Mouse (Mus musculus): ENCODE data around the gene Zfp213. TPM values are rescaled to one million over a fixed set of nuclear protein-coding genes. Genes with fewer than 3 reads are reported as not detected.
A peak's percentile ranks its signal among the peaks of the same experiment; 100 is the strongest.
"Not testable (repeated sequence)": the region's sequence is repeated elsewhere in the genome, so short reads cannot be mapped to it uniquely, and the experiment has no call there.

Zfp213 gene
- 1 to 10 TPM; 5.6 to 7.4 TPM for total RNA-seq (2021)

- peak; percentile 95 for DNase-seq
Observed at GRCm38 (mm10) chr17:23563595-23564367, at the start of gene Zfp213. Gene Zfp213 (minus strand): TSS chr17:23564238.

GRCm38 (mm10) chr17:23610361-23610800, 46.3 kb upstream of the Zfp213 start:
- no peak for DNase-seq

DNA sequence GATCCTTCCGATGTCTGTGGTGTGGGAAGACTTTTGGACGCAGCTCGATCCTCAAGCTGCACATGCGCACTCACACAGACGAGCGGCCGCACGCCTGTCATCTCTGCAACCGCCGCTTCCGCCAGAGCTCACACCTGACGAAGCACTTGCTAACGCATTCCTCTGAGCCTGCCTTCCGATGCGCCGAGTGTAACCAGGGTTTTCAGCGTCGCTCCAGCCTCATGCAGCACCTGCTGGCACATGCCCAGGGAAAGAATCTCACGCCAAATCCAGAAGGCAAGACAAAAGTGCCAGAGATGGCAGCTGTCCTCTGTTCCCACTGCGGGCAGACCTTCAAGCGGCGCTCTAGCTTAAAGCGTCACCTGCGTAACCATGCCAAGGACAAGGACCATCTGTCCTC, 45.6 kb upstream of the Zfp213 start:
- no peak for DNase-seq

DNA sequence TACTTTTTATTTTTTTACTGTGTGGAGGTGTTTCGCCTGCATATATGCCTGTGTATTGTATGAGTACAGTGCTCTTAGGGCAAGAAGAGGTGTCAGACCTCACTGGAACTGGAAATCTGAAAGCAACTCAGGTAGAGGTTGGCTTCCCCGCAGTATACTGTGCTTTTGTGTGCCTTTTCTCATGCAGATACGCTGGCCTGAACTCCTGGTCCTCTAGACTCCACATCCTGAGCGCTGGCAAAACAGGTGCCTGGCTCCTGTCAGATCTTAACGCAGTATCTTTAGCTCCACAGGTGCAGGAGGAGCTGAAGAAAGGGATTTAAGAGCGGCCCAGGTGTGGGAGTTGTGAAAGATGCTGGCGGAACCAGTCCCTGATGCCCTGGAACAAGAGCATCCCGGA, 41.2 kb upstream of the Zfp213 start:
- DNase-seq, result no peak

DNA sequence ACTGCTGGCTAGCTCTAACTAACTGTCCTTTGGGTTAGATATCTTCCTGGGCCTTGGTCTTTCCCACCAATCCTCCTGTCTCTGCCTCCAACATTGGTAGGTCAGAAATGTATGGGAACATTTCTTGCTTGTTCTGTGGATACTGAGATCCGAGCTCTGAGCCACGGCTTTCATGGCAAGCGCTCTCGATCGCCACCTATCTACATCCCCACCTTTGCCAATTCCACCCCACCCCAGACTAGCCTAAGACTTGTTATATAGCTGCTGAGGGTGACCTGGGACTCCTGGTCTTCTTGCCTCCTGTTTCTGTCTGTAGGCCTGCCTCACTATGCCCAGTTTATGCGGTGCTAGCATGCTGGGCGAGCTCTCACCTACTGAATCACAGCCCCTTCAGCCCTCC, 40.4 kb upstream of the Zfp213 start:
- DNase-seq, result no peak

GRCm38 (mm10) chr17:23603542-23603941, 39.5 kb upstream of the Zfp213 start:
- no peak for DNase-seq

DNA sequence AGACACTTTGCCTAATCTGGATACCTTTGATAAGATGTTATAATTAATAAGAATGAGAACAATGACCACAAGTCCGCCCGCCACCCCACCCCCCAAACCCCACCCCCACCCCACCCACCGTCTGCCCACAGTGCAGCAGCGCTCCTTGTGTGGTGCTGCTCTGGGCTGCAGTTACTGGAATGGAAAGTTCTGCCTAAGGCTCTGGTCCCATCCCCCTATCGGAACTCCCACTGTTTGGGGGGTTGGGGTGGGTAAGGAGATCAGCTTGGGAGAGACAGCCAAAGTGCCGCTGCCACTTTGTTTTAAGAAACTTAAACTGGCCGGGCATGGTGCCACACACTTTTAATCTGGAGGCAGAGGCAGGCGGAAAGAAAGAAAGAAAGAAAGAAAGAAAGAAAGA, 39.0 kb upstream of the Zfp213 start:
- no peak for DNase-seq

DNA sequence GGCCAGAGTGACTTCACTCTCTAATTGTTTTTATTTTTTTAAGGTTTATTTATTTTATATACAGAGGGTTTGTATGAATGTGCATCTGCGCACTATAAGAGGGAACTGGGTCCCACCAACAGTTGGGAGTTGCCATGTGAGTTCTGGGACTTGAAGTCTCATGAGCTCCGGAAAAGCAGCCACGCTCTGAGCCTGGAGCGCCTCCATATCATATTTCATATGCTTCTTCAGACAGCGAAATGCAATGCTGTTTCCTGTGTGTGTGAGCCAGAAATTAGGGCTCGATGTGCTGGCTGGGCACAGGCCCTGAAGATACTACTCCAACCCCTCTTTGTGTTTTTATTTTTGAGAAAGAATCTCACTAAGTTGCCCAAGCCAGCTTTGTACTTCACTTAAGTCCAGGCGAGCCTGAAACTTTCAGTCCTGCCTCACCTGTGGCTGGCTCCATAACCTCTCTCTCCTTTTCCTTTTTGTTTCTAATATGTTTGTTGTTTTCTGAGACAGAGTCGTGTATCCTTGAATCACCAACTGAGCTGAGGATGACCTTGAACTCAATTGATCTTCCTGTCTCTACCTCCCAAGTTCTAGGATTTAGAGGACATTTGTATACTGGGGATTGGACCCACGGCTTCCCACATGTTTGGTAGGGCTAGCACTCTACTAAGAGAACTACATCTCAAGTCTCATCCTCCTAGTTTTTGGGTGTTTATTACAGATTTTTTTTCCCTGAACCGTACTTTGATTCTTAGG, 38.0 kb upstream of the Zfp213 start:
- no peak for DNase-seq

DNA sequence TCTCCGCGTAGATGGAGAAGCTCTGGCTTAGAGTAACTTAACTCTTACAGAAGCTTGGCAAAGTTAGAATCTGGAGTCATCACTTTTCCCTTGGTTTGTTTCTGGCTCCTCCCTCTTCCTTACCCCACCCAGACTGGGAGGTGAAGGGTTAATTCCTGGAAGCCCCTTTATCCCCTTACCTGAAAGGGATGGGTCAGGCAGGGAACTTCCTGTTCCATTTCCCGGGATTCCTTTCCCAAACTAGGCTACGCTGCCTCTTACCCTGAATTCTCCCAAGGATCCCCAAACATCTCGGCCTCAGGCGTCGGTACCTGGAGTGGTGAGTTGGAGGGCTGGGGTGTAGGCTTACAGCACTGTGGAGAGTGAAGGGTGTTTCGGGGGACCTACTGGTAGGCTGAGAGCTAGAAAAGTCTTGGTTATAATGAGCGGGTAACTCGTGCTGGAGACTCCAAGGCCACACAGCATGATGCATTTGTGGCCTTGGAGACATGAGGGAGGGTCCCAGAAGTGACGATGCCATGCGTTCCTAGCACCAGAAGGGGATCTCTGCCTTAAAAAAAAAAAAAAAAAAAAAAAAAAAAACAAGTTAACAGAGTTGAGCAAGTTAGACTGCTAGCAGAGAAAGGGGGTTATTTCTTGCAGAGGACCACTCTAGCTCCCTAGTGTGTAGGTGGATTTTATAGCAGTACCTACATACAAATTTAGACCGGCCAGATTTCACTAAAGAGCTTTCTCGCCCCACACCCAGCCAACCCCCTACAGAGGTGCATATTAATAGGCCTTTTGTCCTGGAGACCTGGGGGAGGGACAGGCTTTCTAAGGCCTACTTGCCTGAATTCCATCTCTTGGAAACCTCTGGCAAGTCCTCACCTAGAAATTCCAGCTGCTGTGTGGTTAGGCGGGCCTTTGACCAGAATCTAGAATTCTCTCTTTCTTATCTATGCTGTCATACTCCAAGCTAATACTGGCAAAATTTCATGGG, 36.9 kb upstream of the Zfp213 start, which contains the start of gene Zscan10:
Gene Zscan10, plus strand, starts transcription at position 216 of the 982 bp plus-strand sequence.
- DNase-seq, result no peak

- no peak for DNase-seq
Observed at GRCm38 (mm10) chr17:23599605-23600063, 35.6 kb upstream of the Zfp213 start.

- peak; percentile 76 to 79 for DNase-seq
Observed at GRCm38 (mm10) chr17:23598582-23599552, 34.8 kb upstream of the Zfp213 start, which contains the start of gene Zfp13. Gene Zfp13 (minus strand): TSS chr17:23599487.

DNA sequence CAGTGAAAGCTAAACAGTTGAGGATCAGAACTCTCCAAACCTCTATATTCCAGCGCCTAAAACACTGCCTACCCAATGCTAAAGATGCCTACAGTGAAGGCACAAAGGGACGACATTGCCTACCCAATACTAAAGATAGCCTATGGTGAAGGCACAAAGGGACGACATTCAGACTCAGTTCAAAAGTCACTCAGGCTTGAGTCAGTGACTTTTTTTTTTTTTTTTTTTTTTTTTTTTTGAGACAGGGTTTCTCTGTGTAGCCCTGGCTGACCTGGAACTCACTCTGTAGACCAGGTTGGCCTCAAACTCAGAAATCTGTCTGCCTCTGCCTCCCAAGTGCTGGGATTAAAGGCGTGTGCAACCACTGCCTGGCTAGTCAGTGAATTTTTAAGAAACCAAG, 31.1 kb upstream of the Zfp213 start:
- DNase-seq, result not testable (repeated sequence)

- no peak for DNase-seq
Observed at GRCm38 (mm10) chr17:23592926-23593300, 28.9 kb upstream of the Zfp213 start.

GRCm38 (mm10) chr17:23592208-23592925, 28.3 kb upstream of the Zfp213 start:
- DNase-seq, result peak; percentile 91

- DNase-seq, result no peak
Observed at GRCm38 (mm10) chr17:23587253-23587652, 23.2 kb upstream of the Zfp213 start.

DNA sequence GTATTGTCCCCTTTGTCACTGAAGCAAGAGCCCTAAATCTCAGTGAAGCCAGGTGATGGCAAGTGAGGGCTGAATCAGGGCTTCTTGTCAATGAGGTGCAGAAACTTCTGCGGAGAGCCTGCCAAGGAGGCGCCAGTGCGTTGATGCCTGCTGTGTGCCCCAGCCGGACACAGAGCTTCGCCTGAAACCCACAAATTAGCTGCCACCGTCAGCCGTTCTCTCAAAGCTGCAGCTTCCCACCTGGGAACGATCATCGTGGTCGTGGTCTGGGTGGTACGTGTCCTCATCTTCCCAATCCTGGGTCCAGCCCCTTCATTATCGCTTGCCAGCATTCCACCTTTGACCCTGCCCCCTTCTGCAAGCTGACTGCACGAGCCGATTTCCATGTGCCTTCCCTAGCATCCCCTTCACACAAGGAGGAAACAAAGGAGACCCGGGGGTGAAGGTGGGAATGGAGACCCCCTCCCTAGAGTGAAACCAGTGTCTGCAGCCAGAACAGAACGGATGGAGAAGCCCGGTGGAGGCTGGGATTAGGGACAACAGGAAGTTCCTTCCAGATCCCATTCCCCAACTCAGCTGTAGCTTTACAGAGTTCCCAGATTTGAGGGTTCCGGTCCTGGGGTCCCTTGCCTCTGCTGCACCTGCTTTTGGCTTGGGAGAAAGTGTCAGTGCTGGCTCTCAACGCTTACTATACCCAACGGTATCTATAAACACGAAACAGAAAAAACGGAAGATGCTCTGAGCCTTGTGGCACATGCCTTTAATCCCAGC, 21.9 kb upstream of the Zfp213 start:
- DNase-seq, result peak; percentile 58 to 74

- DNase-seq, result no peak
Observed at GRCm38 (mm10) chr17:23584786-23585185, 20.7 kb upstream of the Zfp213 start.

DNA sequence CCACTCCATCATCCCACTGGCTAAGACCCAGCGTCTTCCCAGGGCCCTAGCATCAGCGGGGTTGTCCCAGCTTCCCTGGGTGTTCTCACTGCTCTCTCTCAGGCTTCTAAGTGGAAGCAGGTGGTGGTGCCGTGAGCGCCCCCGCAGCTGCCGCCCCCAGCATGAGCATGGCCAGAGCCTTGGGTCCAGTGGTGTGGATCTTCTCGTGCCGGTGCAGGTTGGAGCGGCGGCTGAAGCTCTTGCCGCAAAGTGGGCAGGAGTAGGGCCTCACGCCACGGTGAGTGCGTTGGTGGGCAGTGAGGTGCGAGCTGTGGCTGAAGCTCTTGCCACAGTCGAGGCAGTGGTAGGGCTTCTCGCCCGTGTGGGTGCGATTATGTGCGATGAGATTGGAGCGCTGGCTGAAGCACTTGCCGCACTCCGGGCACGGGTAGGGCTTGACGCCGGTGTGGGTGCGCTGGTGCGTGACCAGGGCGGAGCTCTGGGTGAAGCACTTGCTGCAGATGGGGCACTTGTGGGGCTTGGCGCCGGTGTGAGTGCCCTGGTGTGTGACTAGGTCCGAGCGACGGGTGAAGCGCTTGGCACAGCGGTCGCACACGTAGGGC, 12.0 kb upstream of the Zfp213 start:
- no peak for DNase-seq

DNA sequence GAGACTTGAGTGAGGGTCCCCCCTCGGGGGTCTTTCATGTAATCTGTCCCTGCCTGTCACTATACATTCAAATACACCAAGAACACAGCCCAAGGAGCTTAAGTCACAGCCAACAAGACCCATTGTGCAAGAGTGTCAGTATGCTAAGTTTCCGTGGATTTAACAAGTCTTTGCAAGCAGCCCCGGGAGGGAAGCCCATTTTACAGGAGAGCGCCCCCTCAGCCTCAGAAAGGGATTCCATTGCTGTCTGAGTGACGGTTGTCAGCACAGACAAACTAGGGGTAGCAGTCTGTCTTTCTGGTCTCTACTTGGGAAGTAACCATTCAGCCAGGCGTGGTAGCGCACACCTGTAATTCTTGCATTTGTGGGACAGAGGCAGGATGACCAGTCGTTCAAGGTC, 10.1 kb upstream of the Zfp213 start:
- DNase-seq, result no peak
